Mouse (Mus musculus): Measurements from ENCODE around the gene Osbpl11.

DNA sequence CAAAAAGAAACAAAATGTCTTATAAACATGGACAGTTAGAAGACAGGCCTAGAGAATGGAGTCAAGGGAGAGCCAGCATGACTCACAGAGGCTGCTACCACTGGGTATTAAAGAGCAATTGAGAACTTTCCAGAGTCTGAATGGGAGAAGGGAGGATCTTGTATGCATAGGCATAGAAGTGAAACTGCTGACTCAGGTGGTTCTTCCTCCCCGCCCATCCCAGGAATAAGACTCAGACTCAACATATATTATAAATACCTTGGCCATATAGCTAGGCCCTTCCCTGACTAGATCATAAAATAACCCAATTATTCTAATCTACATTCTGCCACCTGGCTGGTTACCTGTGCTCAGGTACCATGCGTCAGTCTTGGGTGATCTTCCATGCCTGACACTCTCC is 25.5 kb upstream of the Osbpl11 start:
- no peak for TF ChIP-seq GATA1 (IDR thresholded peaks at IDR 0.05; ENCODE audit: low read length)
- TF ChIP-seq TAL1 (IDR thresholded peaks at IDR 0.05; ENCODE audit: low read length), result no peak
